Mouse (Mus musculus) thymus, adult 2 months (tissue): ENCODE results near the gene Helz. TPM values are rescaled to one million over a fixed set of nuclear protein-coding genes. Genes with fewer than 3 reads are reported as not detected.

Experiments used
- DNase-seq: peaks from one replicate; pipeline ENCODE4 v3.0.0; 2021
- H3K27ac ChIP-seq: fragments of 200-500 bp; 2 replicates; pipeline ENCODE4 v1.5.1; 2012; ENCODE audit warnings: low read length, control low read depth; ENCODE audit not compliant: control insufficient read depth, insufficient read depth
- H3K27me3 ChIP-seq: fragments of 200-500 bp; 2 replicates; pipeline ENCODE4 v1.6.1; 2012; ENCODE audit warnings: mild to moderate bottlenecking, low read length, moderate library complexity, mixed read lengths; ENCODE audit not compliant: control insufficient read depth, insufficient read depth
- H3K36me3 ChIP-seq: fragments of 200-500 bp; 2 replicates; pipeline ENCODE4 v1.6.1; 2012; ENCODE audit warnings: mild to moderate bottlenecking, low read length, moderate library complexity; ENCODE audit not compliant: control insufficient read depth, insufficient read depth
- H3K4me1 ChIP-seq: fragments of 200-500 bp; replicated peaks from 2 replicates; pipeline ENCODE4 v1.6.1; 2012; ENCODE audit warnings: low read length; ENCODE audit not compliant: control insufficient read depth, insufficient read depth
- H3K4me3 ChIP-seq: fragments of 200-500 bp; 2 replicates; pipeline ENCODE4 v1.5.1; 2012; ENCODE audit warnings: mild to moderate bottlenecking, low read length, control low read depth, moderate library complexity; ENCODE audit not compliant: control insufficient read depth, insufficient read depth
- CTCF ChIP-seq: fragments of 200-500 bp; IDR thresholded peaks from 2 replicates; pipeline ENCODE4 v1.5.1; 2012; ENCODE audit warnings: mild to moderate bottlenecking, control low read depth, low read length, moderate library complexity, borderline replicate concordance; ENCODE audit not compliant: control insufficient read depth, poor library complexity, insufficient read depth; ENCODE audit errors: extremely low read depth
- POLR2A ChIP-seq: fragments of 200-500 bp; IDR thresholded peaks from 2 replicates; pipeline ENCODE4 v1.6.1; 2012; ENCODE audit warnings: mild to moderate bottlenecking, low read length, control low read depth, moderate library complexity; ENCODE audit not compliant: control insufficient read depth, poor library complexity, insufficient read depth; ENCODE audit errors: extremely low read depth
- WGBS: fragments of 180-500 bp; shearing (Covaris S2); methylation state at CpG from one replicate; pipeline ENCODE4 v1.1.7; 2018; 5-methylcytosine and 5-hydroxymethylcytosine counted together
- polyA plus RNA-seq: library from polyadenylated mRNA; depleted of rRNA; stranded (reverse); fragments of >200 nt; gene quantifications from 2 replicates; pipeline ENCODE4 v1.2.3, GENCODE M21; 2012

Helz gene
- polyA plus RNA-seq, 1 experiment, result 66.9 TPM

DNA sequence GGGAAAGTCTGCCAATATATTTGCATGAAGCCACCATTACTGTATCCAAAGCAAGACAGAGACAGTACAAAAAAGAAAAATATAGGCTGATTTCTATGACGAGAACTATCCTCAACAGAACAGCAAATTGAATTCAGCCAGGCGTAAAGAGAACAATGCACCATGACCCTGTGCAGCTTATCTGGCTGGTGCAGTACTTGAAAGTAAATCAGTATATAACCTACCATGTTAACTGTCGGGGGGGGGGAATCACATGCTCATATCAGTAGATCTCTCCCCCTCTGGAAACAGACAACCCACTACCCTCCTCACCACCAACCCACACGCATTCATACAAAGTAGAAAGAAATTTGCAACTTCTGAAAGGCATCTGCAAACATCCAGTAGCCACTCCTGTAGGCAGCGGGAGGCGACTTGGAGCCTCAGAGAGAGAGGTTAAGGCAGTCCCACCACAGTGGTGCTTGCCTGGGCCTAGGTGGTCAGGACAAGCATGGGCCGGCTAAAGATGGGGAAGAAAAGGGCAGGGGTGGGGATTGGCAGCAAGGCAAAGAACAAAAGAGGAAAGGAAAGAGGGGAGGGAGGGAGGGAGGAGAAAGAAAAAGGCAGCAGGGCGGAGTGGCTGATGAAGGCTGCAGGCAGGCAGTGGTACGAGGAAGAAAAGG lies 135.1 kb downstream of the Helz start:
- DNase-seq, result no peak
- no peak overlapping the region for H3K27ac ChIP-seq
- no peak overlapping the region for H3K4me3 ChIP-seq
- H3K27me3 ChIP-seq, result no peaks in the 10 kb centered on the region
- H3K36me3 ChIP-seq, result peaks cover 45% of the 10 kb centered on the region
- H3K4me1 ChIP-seq, result no peaks in the 10 kb centered on the region
- TF ChIP-seq CTCF (no peak), POLR2A (no peak)
- 85% methylated on average over 9 of the region's 9 CpGs for WGBS

DNA sequence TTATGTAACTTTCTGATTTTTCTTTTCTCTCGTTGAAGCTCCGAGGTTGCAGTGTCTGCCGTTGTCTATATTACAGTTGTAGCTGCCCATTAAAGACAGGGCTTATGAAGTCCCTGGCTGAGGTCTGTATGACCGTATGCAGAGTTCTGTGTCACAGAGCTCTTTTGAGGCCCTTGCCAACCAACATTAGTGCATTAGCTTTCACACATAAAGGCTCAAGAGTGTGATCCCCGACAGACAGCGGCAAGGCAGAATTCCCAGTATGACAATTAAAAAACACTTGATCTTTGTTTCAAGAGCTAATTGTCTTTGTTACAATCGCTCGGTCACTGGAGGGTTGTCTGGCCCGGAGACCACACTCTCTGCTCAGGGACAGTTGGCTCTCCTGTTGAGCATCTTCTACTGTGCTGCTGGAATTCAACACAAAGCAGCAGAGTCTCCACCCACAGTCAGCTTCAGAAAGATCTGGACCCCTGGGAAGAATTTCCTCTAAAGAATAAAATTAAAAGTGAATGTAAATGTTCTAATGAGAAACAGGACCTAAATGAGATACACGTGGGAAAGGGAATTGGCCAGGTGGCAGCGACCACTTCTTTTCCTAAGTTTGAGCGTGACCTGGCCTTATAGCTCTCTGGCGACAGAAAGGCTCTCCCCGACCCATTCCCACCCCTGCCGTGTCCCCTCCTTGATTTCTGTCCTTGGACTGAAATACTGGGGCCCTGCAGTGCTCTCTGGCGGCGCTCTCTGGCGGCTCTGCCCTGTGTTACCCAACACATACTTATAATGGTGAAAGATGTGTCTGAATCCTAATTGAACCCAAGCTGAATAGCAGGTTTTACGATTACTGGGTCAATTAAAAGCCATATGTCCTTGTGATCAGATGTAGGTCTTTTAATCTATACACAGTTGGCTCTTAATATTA lies 136.1 kb downstream of the Helz start:
- no peak for DNase-seq
- TF ChIP-seq POLR2A (no peak), CTCF (no peak)
- 95% methylated on average over 19 of the region's 19 CpGs for WGBS
- no peak overlapping the region for H3K4me3 ChIP-seq
- no peaks in the 10 kb centered on the region for H3K4me1 ChIP-seq
- no peak overlapping the region for H3K27ac ChIP-seq
- H3K36me3 ChIP-seq, result peaks cover 54% of the 10 kb centered on the region
- no peaks in the 10 kb centered on the region for H3K27me3 ChIP-seq

DNA sequence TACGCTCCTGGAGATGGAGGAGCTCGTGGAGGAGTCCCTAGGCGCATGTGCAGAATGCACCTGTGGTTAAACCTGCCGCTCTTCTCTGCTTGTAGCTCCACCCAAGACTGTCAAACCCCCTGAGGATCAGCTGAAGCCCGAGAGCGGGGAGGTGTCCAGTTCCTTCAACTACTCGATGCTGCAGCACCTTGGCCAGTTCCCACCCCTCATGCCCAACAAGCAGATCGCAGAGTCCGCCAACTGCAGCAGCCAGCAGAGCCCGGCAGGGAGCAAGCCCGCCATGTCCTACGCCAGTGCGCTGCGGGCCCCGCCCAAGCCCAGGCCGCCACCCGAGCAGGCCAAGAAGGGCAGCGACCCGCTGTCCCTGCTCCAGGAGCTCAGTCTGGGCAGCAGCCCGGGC lies 138.6 kb downstream of the Helz start:
- no peak for TF ChIP-seq POLR2A
- TF ChIP-seq CTCF, result no peak
- Histone ChIP-seq H3K27ac (no peak overlapping the region), H3K4me3 (no peak overlapping the region), H3K36me3 (peaks cover 57% of the 10 kb centered on the region), H3K27me3 (no peaks in the 10 kb centered on the region), H3K4me1 (no peaks in the 10 kb centered on the region)
- DNase-seq, result no peak
- WGBS, result 96% methylated on average over 20 of the region's 20 CpGs

DNA sequence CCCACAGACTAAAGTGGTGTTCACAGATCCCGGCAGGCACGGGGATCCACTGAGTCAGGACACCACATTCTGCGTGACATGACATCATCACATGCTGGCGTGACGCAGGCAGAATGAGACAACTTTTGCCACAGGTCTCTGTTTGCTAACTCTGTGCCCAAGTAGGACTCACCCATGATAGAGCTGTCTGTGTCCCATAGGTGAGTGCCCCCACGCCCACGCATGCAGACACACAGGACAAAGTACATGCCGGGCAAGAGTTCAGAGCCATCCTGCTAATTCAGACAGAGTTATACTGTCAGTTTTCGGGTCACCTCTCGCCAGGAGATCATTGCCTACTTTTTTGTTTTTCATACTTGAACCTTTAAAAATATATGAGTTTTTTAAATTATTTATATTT lies 140.8 kb downstream of the Helz start:
- 98% methylated on average over 10 of the region's 10 CpGs for WGBS
- no peak for DNase-seq
- Histone ChIP-seq H3K4me3 (no peak overlapping the region), H3K27me3 (no peaks in the 10 kb centered on the region), H3K27ac (no peak overlapping the region), H3K4me1 (no peaks in the 10 kb centered on the region), H3K36me3 (peaks cover 46% of the 10 kb centered on the region)
- TF ChIP-seq POLR2A (no peak), CTCF (no peak)

DNA sequence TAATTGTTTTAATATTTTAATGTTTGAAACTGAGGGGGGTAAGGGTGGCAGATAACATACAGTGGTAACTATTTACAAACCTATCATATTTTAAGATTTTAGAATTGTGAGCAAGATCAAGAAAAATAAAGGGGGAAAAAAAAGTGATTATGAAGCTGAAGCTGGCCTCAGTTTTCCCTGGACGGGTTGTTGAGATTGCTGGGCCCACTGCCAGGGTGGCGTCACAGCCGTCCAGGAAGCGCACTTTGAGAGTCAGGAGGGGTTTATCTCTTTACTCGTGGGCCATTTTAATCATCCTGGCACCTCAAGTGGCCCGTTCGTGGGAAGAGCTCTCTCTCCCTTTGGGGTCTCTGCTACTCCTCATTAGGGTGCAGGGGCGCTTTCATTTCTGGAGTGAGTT lies 143.8 kb downstream of the Helz start:
- no peaks in the 10 kb centered on the region for H3K4me1 ChIP-seq
- no peak for TF ChIP-seq CTCF
- no peak for TF ChIP-seq POLR2A
- WGBS, result 88% methylated on average over 8 of the region's 8 CpGs
- no peaks in the 10 kb centered on the region for H3K27me3 ChIP-seq
- H3K27ac ChIP-seq, result no peak overlapping the region
- no peak for DNase-seq
- H3K4me3 ChIP-seq, result no peak overlapping the region
- H3K36me3 ChIP-seq, result peaks cover 24% of the 10 kb centered on the region

DNA sequence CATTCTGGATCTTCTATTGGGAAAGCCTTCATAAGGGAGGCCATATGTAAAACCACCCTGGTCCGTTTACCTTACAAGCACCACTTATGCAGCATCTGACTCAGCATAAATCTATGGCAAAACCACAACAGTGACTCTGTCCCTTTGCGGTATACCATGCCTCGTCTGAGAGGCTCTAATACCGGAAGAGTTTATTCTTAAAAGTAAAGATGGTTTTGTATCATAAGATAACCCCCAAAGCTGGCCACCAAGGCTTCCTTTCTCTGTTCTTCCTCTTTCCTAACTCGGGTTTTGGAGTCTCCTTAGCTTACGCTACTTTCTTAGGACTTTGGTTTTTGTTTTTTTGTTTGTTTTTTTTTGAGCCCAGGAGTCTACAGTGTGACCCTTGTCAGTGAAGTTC lies 145.6 kb downstream of the Helz start:
- no peak for DNase-seq
- TF ChIP-seq POLR2A (no peak), CTCF (no peak)
- Histone ChIP-seq H3K36me3 (peaks cover 7% of the 10 kb centered on the region), H3K27me3 (no peaks in the 10 kb centered on the region), H3K4me3 (no peak overlapping the region), H3K4me1 (no peaks in the 10 kb centered on the region), H3K27ac (no peak overlapping the region)
- 10% methylated on average over 6 of the region's 6 CpGs for WGBS
